Mouse (Mus musculus): ENCODE measurements around the gene Ugt1a6b. TPM values are rescaled to one million over a fixed set of nuclear protein-coding genes. Genes with fewer than 3 reads are reported as not detected.

Ugt1a6b gene
- total RNA-seq, 2 experiments from 2014 or later = 1.1 to 1.4 TPM

- DNase-seq = no peak
- intact Hi-C loops (cut with DNase I) = no loop called here
Measured at GRCm38 (mm10) chr1:88186325-88186935, 83.4 kb downstream of the Ugt1a6b start.

- DNase-seq = no peak
- intact Hi-C loops (cut with DNase I) = no loop called here
Measured at GRCm38 (mm10) chr1:88192136-88192535, 89.1 kb downstream of the Ugt1a6b start.

- DNase-seq = no peak
- intact Hi-C loops (cut with DNase I) = no loop called here
Measured at GRCm38 (mm10) chr1:88195687-88196086, 92.6 kb downstream of the Ugt1a6b start.

- DNase-seq = no peak
- intact Hi-C loops (cut with DNase I) = no loop called here
Measured at GRCm38 (mm10) chr1:88197443-88197842, 94.4 kb downstream of the Ugt1a6b start.

- no peak for DNase-seq
- intact Hi-C loops (cut with DNase I) = no loop called here
Measured at GRCm38 (mm10) chr1:88199996-88200395, 96.9 kb downstream of the Ugt1a6b start.

GRCm38 (mm10) chr1:88200456-88200855, 97.4 kb downstream of the Ugt1a6b start, which contains the start of gene Ugt1a2:
Ugt1a2 (plus strand) TSS chr1:88200601.
- intact Hi-C loops (cut with DNase I) = no loop called here
- DNase-seq = no peak

- intact Hi-C loops (cut with DNase I) = no loop called here
- peak; percentile 63 for DNase-seq
Measured at GRCm38 (mm10) chr1:88205294-88205922, 102.4 kb downstream of the Ugt1a6b start, which contains the start of gene Dnajb3. Dnajb3 (minus strand) TSS chr1:88205782.

- no peak for DNase-seq
- intact Hi-C loops (cut with DNase I) = no loop called here
Measured at GRCm38 (mm10) chr1:88206843-88207479, 103.9 kb downstream of the Ugt1a6b start.

GRCm38 (mm10) chr1:88211812-88212211, 108.8 kb downstream of the Ugt1a6b start, which contains the start of gene Ugt1a1:
Ugt1a1 (plus strand) TSS chr1:88211959.
- intact Hi-C loops (cut with DNase I) = no loop called here
- DNase-seq = no peak

- no peak for DNase-seq
- intact Hi-C loops (cut with DNase I) = no loop called here
Measured at GRCm38 (mm10) chr1:88212341-88213045, 109.4 kb downstream of the Ugt1a6b start.

- intact Hi-C loops (cut with DNase I) = no loop called here
- no peak for DNase-seq
Measured at GRCm38 (mm10) chr1:88213061-88213460, 110.0 kb downstream of the Ugt1a6b start.

- DNase-seq = no peak
- intact Hi-C loops (cut with DNase I) = no loop called here
Measured at GRCm38 (mm10) chr1:88213766-88214461, 110.9 kb downstream of the Ugt1a6b start.

GRCm38 (mm10) chr1:88214462-88214952, 111.5 kb downstream of the Ugt1a6b start:
- intact Hi-C loops (cut with DNase I) = no loop called here
- no peak for DNase-seq

GRCm38 (mm10) chr1:88215466-88216380, 112.7 kb downstream of the Ugt1a6b start:
- intact Hi-C loops (cut with DNase I) = no loop called here
- no peak for DNase-seq

- intact Hi-C loops (cut with DNase I) = no loop called here
- no peak for DNase-seq
Measured at GRCm38 (mm10) chr1:88216551-88216950, 113.5 kb downstream of the Ugt1a6b start.

- intact Hi-C loops (cut with DNase I) = no loop called here
- no peak for DNase-seq
Measured at GRCm38 (mm10) chr1:88217144-88217543, 114.1 kb downstream of the Ugt1a6b start.

GRCm38 (mm10) chr1:88217576-88217975, 114.5 kb downstream of the Ugt1a6b start:
- intact Hi-C loops (cut with DNase I) = no loop called here
- DNase-seq = no peak

GRCm38 (mm10) chr1:88218051-88218450, 115.0 kb downstream of the Ugt1a6b start:
- no peak for DNase-seq
- intact Hi-C loops (cut with DNase I) = no loop called here

GRCm38 (mm10) chr1:88218591-88218990, 115.5 kb downstream of the Ugt1a6b start:
- intact Hi-C loops (cut with DNase I) = no loop called here
- no peak for DNase-seq

Data from heart, postnatal 36 days (tissue).